Mouse (Mus musculus) megakaryocyte, embryonic 14.5 days (primary cell): ENCODE data around the gene Rplp1. TPM values are rescaled to one million over a fixed set of nuclear protein-coding genes. Genes with fewer than 3 reads are reported as not detected.

Experiments used
- H3K27me3 ChIP-seq: replicated peaks from 2 replicates; pipeline ENCODE3; 2012; ENCODE audit warnings: inconsistent platforms
- H3K36me3 ChIP-seq: replicated peaks from 2 replicates; pipeline ENCODE3; 2012; ENCODE audit warnings: low read length, inconsistent platforms, mixed read lengths
- H3K4me1 ChIP-seq: 2 replicates; pipeline ENCODE4 v1.6.1; 2012; ENCODE audit warnings: inconsistent platforms
- H3K4me3 ChIP-seq: replicated peaks from 2 replicates; pipeline ENCODE3; 2012; ENCODE audit warnings: moderate library complexity, mild to moderate bottlenecking, inconsistent platforms
- H3K9me3 ChIP-seq: 2 replicates; pipeline ENCODE4 v1.6.1; 2012; ENCODE audit warnings: inconsistent platforms
- FLI1 ChIP-seq: IDR thresholded peaks from 2 replicates; pipeline ENCODE4 v1.6.1; 2012; ENCODE audit warnings: low read length, inconsistent platforms, mixed read lengths
- GATA1 ChIP-seq: IDR thresholded peaks from 3 replicates; pipeline ENCODE4 v1.6.1; 2012; ENCODE audit warnings: mixed read lengths, low read length, inconsistent platforms, borderline replicate concordance
- polyA plus RNA-seq: library from polyadenylated mRNA; stranded (reverse); fragments of >175 nt; gene quantifications from 2 replicates; pipeline ENCODE4 v1.2.3, GENCODE M21; 2012; ENCODE audit warnings: low replicate concordance; ENCODE audit not compliant: insufficient read depth

Rplp1 gene
- polyA plus RNA-seq, 1 experiment, result 25,287 TPM

- Histone ChIP-seq H3K27me3 (peaks cover 49% of the 10 kb centered on the region), H3K4me1 (peaks cover 35% of the 10 kb centered on the region), H3K4me3 (no peak overlapping the region), H3K9me3 (no peaks in the 10 kb centered on the region), H3K36me3 (peaks cover 2% of the 10 kb centered on the region)
- no peak for TF ChIP-seq FLI1
- no peak for TF ChIP-seq GATA1
Measured at GRCm38 (mm10) chr9:61904201-61904600, 10.1 kb downstream of the Rplp1 start.

- H3K36me3 ChIP-seq, result no peaks in the 10 kb centered on the region
- peaks cover 32% of the 10 kb centered on the region for H3K4me1 ChIP-seq
- no peak overlapping the region for H3K4me3 ChIP-seq
- TF ChIP-seq GATA1 (no peak), FLI1 (no peak)
- no peaks in the 10 kb centered on the region for H3K9me3 ChIP-seq
- peaks cover 60% of the 10 kb centered on the region for H3K27me3 ChIP-seq
Measured at GRCm38 (mm10) chr9:61902445-61902844, 11.9 kb downstream of the Rplp1 start.

- Histone ChIP-seq H3K27me3 (peaks cover 62% of the 10 kb centered on the region), H3K4me3 (no peak overlapping the region), H3K9me3 (no peaks in the 10 kb centered on the region), H3K4me1 (peaks cover 31% of the 10 kb centered on the region), H3K36me3 (no peaks in the 10 kb centered on the region)
- TF ChIP-seq FLI1, result no peak
- TF ChIP-seq GATA1, result no peak
Measured at GRCm38 (mm10) chr9:61901574-61901973, 12.8 kb downstream of the Rplp1 start.

- Histone ChIP-seq H3K9me3 (no peaks in the 10 kb centered on the region), H3K36me3 (no peaks in the 10 kb centered on the region), H3K4me3 (no peak overlapping the region), H3K4me1 (peaks cover 31% of the 10 kb centered on the region), H3K27me3 (peaks cover 75% of the 10 kb centered on the region)
- TF ChIP-seq GATA1 (no peak), FLI1 (no peak)
Measured at GRCm38 (mm10) chr9:61899804-61900203, 14.5 kb downstream of the Rplp1 start.

- no peaks in the 10 kb centered on the region for H3K36me3 ChIP-seq
- TF ChIP-seq FLI1 (no peak), GATA1 (no peak)
- H3K4me1 ChIP-seq, result peaks cover 24% of the 10 kb centered on the region
- H3K27me3 ChIP-seq, result peaks cover 80% of the 10 kb centered on the region
- H3K9me3 ChIP-seq, result no peaks in the 10 kb centered on the region
- no peak overlapping the region for H3K4me3 ChIP-seq
Measured at GRCm38 (mm10) chr9:61898401-61898800, 15.9 kb downstream of the Rplp1 start.

- Histone ChIP-seq H3K4me1 (peaks cover 16% of the 10 kb centered on the region; the same call in 1 of the 2 replicates), H3K27me3 (peaks cover 70% of the 10 kb centered on the region), H3K4me3 (no peak overlapping the region), H3K36me3 (no peaks in the 10 kb centered on the region), H3K9me3 (no peaks in the 10 kb centered on the region)
- TF ChIP-seq FLI1 (no peak), GATA1 (no peak)
Measured at GRCm38 (mm10) chr9:61895014-61895413, 19.3 kb downstream of the Rplp1 start.

- TF ChIP-seq GATA1, result no peak
- TF ChIP-seq FLI1, result no peak
- Histone ChIP-seq H3K36me3 (no peaks in the 10 kb centered on the region), H3K27me3 (peaks cover 64% of the 10 kb centered on the region), H3K9me3 (no peaks in the 10 kb centered on the region), H3K4me1 (no peaks in the 10 kb centered on the region), H3K4me3 (no peak overlapping the region)
Measured at GRCm38 (mm10) chr9:61889855-61890254, 24.5 kb downstream of the Rplp1 start.

- no peaks in the 10 kb centered on the region for H3K36me3 ChIP-seq
- no peaks in the 10 kb centered on the region for H3K4me1 ChIP-seq
- no peak overlapping the region for H3K4me3 ChIP-seq
- peaks cover 3% of the 10 kb centered on the region; the same call in 1 of the 2 replicates for H3K9me3 ChIP-seq
- TF ChIP-seq GATA1 (no peak), FLI1 (no peak)
- H3K27me3 ChIP-seq, result peaks cover 58% of the 10 kb centered on the region
Measured at GRCm38 (mm10) chr9:61887661-61888379, 26.5 kb downstream of the Rplp1 start.

- no peaks in the 10 kb centered on the region for H3K36me3 ChIP-seq
- H3K4me3 ChIP-seq, result no peak overlapping the region
- no peak for TF ChIP-seq GATA1
- no peak for TF ChIP-seq FLI1
- peaks cover 54% of the 10 kb centered on the region for H3K27me3 ChIP-seq
- H3K9me3 ChIP-seq, result peaks cover 3% of the 10 kb centered on the region; the same call in 1 of the 2 replicates
- H3K4me1 ChIP-seq, result 0 out of 2 replicates have a peak, but pooled peaks cover 3% of the 10 kb centered on the region
Measured at GRCm38 (mm10) chr9:61885964-61886363, 28.4 kb downstream of the Rplp1 start.

GRCm38 (mm10) chr9:61884936-61885335 is 29.4 kb downstream of the Rplp1 start:
- H3K36me3 ChIP-seq, result no peaks in the 10 kb centered on the region
- peaks cover 3% of the 10 kb centered on the region; the same call in 1 of the 2 replicates for H3K9me3 ChIP-seq
- 0 out of 2 replicates have a peak, but pooled peaks cover 3% of the 10 kb centered on the region for H3K4me1 ChIP-seq
- peaks cover 52% of the 10 kb centered on the region for H3K27me3 ChIP-seq
- H3K4me3 ChIP-seq, result no peak overlapping the region
- TF ChIP-seq FLI1, result no peak
- TF ChIP-seq GATA1, result no peak

GRCm38 (mm10) chr9:61884375-61884774 is 30.0 kb downstream of the Rplp1 start:
- H3K4me3 ChIP-seq, result no peak overlapping the region
- TF ChIP-seq GATA1 (no peak), FLI1 (no peak)
- H3K9me3 ChIP-seq, result peaks cover 3% of the 10 kb centered on the region; the same call in 1 of the 2 replicates
- H3K4me1 ChIP-seq, result 0 out of 2 replicates have a peak, but pooled peaks cover 3% of the 10 kb centered on the region
- H3K27me3 ChIP-seq, result peaks cover 51% of the 10 kb centered on the region
- H3K36me3 ChIP-seq, result no peaks in the 10 kb centered on the region
